Mouse (Mus musculus): ENCODE data around the gene Fgfr2.

- TF ChIP-seq POLR2A (IDR thresholded peaks at IDR 0.05; ENCODE audit: low read depth, low read length) (no peak), CTCF (conservative IDR thresholded peaks at IDR 0.05; ENCODE audit: insufficient read depth, insufficient read length, low read depth, low read length) (no peak)
These were observed 514.7 kb downstream of the Fgfr2 start for GRCm38 (mm10) chr7:132608316-132609020.

All from kidney, adult 2 months (tissue).